Mouse (Mus musculus): ENCODE measurements around the gene Med25.

Gene Med25

DNA sequence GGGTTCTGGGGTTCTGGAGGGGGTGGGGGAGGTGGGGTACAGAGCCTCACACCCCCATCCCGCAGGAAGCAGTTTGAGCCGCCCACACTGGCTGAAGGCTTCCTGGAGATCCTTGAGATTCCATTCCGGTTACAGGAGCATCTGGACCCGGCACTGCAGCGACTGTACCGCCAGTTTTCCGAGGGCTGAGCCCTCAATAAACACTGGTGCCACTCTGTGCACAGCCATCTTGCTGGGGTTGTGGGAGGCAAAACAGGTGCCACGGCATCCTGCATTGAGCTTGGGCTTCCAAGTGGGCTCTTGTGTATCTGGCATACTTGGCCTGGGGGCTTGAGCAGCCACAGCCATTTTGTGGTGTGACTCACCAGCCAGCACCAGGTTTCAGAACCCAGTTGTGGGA, 30.1 kb downstream of the Med25 start:
- no peak for DNase-seq

DNA sequence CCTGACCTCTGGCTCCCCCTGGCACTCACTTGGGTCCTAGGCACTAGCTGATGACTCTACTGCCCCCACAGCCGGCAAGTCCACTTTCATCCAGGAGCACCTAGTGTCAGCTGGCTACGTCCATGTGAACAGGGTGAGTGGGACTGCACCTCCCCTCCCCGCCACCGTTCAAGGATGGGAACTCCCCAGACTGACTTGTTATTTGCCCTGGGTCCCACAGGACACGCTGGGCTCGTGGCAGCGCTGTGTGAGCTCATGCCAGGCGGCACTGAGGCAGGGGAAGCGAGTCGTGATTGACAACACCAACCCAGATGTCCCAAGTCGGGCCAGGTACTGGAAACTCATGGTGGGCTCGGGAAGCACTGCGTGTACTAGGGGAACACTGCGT, 31.1 kb downstream of the Med25 start:
- DNase-seq = no peak

DNA sequence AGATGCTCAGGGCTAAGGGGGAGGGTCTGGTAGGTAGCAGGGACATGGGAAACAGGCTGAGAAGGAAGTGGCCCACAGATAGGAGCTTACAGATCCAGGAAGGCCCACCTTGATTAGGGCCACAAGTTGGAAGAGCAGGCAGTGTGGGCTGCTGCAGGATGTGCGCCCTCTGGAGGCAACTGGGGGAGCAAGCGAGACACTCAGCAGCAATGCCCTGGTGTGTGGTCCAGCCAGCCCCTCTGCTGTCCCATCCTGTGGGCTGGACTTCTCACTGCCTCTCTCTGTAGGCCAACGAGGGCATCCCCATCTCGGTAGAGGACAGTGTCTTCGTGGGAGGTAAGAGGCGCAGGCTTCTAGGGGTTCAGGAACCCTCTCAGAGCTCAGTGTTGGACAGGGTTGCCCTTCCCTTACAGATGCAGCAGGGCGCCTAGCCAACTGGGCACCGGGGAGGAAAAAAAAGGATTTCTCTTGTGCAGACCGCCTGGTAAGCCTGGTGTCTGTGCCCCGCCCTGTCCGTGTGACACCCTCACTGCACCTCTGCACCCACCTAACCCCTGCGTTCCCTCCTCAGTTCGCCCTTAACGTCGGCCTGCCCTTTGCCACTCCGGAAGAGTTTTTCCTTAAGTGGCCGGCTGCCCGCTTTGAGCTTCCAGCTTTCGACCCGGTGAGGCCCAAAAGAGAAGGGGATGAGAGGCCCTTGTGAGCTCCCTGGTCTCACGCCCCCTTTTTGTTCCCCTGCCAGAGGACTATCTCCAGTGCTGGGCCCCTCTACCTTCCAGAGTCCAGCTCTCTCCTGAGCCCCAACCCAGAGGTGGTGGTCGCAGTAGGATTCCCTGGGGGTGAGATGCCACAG, 31.7 kb downstream of the Med25 start:
- peak; percentile 73 for DNase-seq

DNA sequence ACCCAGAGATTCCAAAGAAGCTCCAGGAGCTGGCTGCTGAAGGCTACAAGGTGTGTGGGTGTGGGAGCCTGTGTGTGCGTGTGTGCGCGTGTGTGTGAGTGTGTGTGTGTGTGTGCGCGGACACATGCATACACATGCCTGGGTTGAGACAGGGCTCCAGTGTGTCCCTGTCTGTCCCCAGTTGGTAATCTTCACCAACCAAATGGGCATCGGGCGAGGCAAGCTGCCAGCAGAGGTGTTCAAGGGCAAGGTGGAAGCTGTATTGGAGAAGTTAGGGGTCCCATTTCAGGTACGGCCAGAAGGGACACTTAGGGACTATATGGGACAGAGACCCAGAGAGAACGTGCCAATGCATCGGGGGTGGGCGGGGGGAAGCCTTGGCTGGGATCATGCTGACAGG, 32.6 kb downstream of the Med25 start:
- DNase-seq = no peak

DNA sequence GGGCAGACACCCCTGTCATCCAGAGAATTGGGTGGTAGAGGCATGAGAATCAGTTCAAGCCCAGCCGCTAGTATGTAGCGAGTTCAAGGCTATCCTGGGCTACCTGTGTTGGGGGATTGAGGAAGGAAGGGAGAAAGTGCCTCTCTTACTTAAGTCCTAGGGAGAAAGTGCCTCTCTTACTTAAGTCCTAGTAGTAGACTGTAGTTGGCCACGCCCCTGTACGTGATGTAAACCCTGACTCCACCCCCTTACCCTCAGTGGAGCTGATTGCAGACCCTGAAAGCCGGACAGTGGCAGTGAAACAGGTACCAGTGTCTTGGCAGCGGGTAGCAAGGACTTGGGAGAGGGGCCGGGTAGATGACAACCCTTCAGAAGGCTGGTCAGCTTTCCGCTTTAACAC, 34.6 kb downstream of the Med25 start:
- peak; percentile 42 for DNase-seq

DNA sequence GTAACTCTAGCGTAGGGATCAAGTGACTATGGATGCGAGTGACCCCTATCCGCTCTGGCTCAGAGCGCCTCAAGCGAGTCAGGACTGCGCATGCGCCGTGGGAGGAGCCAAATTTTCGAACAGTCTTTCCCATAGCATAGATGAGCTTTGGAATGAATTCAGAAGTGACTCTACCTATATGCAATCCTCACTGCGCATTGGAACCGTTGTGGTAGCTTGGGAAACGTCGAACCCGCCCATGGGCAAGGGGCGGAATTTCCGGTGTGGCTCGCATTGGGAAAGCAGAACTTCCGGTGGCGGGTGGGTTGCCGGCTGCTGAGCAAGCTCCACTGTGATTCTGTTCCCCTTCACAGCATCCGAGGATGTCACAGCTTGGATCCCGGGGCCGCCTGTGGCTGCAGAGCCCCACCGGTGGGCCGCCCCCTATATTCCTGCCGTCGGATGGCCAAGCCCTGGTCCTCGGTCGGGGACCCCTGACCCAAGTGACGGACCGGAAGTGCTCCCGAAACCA, 35.4 kb downstream of the Med25 start, which contains the start of gene Pnkp:
Gene Pnkp (plus strand): TSS at position 98 of the 511 bp plus-strand sequence.
- peak; percentile 87 for DNase-seq

DNA sequence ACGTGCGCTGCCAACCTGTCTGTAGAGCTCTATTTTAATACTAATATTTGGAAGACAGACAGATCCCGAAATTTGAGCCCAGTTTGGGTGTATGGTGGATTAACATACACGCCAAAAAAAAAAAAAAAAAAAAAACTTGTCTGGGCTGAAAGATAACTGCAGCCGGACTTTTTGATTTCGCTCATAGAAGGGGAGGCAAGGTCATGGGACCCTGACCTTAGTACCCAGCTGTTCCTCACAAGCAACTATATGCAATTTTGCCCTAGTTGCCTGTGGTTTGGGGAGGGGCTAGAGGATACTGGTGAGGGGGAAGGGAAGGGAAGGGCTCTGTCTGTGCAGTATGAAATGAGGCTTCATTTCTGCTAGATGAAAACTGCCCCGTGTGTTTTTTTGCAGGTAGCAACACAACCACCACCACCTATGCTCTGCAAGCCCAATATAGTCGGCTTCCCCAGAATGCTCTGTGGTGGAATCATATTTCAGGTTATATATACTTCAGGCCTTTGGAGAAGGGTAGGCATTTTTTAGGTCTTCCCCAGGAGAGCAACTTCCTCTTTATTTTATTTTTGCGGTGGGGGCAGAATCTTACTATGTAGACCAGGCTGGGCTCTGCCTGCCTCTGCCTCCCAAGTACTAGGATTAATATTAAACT, 36.1 kb downstream of the Med25 start:
- DNase-seq = no peak

DNA sequence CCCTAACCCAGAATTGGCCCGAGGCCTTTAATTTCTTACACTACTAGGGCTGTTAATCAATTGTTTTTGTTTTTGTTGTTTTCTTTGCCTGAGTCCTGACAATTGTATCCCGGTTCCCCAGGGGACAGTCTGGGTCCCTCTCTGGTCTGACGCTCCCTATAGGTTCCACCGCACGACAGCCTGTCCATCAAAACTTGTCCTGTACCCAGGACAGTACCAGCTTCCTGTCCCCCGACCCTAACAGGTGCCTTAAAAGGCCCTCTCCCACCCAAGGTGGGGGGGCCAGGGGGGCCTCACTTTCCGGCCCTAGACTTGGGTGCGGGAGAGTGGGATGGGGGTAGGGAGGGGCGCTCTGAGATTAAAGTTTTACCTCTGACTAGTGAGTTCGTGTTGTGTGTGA, 37.5 kb downstream of the Med25 start:
- DNase-seq = no peak

DNA sequence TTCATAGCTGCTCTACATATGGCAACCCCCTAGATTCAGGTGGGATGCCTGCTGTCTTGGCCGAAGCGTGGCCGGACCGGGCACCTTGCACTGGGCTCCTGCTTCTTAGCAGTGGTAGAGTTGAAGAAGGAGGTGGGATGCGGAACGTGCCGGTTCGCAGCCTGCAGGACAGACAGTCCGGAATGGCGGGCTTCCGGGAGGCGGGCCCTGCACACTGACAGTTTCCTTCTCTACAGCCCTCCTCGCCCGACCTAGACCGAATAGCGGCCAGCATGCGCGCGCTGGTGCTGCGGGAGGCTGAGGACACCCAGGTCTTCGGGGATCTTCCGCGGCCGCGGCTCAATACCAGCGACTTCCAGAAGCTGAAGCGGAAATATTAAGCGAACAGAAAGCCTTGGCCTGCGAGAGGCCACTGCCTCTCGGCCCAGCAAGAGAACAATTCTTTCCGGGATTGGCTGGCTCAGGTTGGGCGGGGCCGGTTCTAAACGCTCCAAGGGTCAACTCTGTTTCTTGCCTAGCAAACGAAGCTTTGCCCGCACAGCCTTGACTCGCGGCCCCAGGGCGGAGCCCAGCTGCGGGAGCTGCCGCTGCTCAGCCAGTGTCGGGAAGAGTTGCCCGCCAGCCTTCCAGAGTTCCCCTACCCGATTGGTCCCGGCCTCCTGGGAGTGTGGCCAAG, 38.0 kb downstream of the Med25 start:
- peak; percentile 95 for DNase-seq

DNA sequence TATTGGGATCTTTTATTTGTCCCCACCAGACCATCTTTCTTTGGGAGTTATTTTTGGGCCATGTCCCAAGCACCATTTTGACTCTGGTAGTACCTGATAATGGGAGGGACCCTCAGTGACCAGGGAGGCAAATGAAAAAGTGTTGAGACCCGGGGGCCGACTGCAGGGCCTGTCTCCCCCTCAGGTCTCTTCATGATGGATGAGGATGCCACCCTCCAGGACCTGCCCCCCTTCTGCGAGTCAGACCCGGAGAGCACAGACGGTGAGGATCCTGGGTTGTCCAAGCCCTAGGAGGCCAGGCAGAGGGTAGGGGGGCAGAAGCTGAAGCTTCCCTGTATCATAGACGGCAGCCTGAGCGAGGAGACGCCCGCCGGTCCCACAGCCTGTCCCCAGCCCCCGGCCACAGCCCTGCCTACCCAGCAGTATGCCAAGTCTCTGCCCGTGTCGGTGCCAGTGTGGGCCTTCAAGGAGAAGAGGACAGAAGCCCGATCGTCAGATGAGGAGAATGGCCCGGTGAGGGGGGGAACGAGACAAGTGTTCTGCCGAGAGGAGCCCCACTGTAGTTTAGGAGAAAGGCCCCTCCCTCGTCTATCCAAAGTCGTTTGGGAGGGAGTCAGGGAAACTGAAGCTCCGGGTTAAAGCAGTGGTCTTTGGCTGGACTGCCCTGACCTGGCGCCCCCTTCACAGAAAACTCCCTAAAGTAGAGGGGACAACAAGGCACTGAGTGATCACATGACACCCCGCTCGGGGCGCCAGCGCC, 38.7 kb downstream of the Med25 start:
- DNase-seq = no peak

DNA sequence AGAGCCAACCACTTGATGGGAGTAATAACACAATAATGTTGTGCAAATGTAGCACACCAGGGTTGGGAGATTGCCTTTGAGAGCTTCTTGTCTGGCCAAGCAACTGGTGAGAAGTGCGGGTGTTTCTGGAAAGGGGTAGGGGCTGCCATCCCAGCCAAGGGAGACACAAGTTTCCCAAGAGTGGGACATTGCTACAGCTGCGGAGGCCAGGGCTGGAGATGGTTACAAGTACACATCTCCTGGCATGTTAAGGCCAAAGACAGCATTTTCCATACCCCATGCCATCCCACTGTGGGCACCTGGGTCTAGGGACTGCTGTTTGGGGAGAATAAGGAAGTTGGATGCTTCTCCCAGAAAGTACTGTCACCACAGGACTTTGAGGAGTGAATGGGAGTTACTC, 39.4 kb downstream of the Med25 start:
- DNase-seq = no peak

DNA sequence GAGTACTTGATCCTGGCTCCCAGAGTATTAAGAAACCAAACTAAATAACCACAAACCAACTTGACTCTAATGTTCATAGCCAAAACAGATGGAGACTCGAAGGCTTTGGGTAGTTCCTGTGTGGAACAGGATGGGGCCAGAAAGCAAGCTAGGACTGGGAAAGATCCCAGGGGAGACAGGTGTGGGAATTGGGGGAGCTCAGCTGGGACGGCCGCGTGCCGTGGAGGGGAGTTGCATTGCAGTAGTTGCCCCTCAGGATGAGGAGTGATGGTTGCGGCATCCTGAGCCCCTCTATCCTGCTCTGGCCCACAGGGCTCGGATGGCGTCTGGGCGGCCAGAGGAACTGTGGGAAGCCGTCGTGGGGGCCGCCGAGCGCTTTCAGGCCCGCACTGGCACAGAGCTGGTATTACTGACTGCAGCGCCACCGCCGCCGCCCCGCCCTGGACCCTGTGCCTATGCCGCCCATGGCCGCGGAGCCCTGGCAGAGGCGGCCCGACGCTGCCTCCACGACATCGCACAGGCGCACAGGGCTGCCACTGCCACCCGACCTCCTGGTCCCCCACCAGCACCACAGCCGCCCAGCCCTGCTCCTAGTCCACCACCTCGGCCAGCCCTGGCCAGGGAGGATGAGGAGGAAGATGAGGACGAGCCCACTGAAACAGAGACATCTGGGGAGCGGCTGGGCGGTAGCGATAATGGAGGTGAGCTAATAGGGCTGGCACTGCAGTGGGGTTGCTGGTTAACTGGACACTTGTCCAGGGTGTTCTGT, 40.1 kb downstream of the Med25 start:
- DNase-seq = no peak

DNA sequence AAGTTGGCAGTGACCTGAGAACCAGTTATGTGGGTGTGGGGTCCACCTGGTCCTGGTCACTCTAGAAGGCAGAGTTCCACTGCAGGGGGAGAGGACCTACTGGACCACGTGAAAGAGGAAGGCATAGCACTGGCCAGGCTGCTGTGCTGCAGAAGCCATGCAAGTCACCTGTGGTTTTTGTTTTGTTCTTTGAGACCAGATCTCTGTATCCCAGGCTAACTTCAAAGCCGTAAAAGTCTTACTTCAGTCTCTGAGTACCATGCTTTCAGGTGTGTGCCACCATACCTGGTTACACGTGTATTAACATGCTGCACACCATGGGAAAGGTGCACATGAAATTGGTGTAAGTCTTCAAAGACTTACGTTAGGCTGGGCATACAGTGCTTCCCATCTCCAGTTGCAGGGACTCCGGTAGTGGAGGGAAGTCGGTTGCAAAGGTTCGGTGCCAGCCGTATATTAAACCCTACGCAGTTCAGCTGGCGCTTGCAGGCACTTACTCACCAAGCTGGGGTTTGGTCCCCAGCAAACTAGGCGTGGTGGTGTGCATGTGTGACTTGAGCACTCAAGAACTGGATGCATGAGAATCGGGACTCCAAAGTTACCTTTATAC, 40.8 kb downstream of the Med25 start:
- DNase-seq = no peak

DNA sequence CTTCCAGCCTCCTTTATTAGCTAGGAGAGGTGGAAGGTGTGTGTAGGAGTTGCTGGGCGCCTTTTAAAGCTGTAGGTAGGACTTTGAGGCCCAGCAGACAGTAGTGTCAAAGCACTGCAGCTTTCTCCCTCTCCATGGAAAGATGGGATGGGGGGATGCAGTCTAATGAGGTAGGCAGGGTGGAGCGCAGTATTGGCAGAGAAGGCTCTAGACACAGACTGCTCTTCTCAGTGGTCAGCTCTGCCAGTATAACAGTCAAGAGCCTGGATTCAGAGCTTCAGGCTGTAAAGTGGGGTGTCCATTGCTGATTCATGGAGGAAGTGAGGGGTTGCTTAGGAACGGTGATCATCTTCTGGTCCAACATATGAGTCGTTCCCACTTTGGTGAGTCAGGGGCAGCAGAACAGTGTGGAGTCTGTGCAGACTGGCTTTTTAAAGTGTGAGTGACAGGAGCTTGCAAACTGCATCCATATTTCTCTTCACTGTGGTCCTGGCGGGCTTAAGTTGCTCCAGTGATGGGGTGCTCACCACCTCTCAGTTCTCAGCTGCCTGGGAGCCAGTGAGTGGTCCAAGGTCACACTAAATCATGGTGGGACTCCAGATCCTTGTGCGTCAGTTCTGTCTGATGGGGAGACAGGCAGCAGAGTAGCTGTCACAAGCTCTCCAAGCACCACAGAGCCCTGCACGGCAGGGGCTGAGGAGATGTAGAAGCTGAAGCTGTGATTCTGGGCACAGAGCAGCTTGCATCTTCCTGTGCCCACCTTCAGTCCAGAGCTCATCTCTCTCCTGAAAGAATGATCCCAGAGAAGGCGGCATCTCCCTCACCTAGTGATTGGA, 41.5 kb downstream of the Med25 start:
- no peak for DNase-seq

DNA sequence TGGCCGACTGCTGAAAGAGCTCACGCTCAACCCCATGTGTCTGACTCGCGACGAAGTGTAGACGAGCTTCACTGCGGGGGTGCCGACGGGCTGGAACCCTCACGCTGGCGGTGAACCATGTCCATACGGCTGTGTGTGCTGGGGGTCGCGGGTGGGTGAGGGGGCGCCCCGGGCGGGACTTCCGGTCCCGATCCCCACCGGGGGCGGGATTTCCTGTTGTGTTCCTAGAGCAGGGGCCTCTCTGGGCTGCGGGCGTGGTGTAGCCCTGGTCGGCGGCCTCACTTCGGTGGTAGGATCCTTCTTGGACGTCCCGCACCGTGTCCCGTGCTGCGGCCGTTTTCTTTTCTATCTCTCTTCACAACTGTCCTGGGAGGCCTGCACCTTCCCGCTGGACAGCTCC, 42.4 kb downstream of the Med25 start:
- peak; percentile 80 for DNase-seq

DNA sequence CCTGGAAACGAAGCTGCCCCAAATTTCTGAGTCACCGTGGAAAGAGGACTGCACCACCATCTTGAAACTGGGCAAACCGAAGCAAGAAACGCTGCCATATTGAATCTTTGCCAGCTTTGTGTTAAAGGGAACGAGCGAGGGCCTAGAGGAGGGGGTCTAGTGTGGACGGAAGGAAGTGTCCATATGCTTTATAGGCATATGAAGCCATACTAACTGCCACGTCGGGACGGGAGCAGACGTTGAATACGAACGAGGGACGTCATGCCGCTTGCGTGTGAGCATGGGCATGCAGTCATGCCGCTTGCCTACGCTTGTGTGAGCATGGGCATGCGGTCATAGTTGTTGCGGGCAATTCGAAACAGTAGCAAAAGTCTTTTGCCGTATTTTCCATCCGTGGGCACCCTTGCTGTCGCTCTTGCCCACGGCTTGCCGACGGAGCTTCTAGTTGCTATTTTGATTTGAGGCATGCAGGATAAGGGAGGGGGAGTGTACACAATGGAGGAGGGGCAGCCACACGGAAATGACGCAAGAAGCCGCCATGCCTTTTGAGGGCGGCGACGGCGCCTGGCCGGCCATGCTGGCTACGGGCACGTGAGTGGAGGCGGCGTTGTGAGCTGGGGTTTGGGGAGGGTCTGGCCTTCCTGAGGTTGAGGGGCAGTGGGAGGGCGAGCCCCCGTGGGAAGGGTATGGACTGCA, 42.9 kb downstream of the Med25 start:
- DNase-seq = peak; percentile 91

DNA sequence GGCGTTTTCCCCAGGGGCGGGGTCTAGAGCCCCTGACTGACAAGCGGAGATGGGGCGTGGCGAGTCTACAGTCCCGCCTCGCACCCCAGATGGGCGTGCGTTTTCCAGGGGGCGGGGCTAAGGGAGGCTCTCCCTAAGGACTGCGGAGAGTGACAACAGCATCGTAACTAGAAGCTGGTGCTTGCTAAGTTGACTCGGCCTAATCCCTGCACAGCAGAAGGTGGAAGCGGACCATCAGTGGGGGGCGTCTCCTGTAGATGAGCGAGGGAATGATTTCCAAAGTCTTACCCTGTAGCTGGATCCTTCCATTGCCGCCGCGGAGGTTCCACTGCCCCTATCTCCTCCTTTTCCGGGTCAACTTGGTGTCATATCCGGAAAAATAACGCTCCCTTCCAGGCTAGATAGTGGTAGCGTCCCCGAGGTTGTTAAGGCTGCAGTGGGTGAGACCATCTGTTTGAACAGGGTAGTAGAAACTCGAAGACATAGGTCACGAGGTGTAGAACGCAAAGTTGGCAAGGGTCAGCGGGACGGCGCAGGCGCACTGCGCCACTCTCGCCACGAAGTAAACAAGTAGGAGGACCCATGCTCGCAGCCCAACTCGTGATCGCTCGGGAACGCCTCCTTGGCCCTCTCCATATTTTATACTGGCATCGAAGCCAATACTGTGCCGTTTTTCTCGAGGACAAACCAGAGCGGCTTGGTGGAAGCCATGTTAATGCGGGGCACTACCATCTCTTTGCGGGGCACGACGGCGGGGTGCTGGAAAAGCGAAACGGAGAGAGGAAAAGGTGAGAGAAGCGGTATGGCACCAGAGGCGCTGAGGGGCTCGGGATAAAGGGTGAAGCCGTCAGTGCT, 43.7 kb downstream of the Med25 start, which contains the start of the genes Akt1s1 and Tbc1d17:
Gene Akt1s1 (plus strand): TSS at position 431 of the 855 bp plus-strand sequence.
Gene Tbc1d17 (minus strand): TSS at position 519 of the 855 bp plus-strand sequence.
- DNase-seq = peak; percentile 99

DNA sequence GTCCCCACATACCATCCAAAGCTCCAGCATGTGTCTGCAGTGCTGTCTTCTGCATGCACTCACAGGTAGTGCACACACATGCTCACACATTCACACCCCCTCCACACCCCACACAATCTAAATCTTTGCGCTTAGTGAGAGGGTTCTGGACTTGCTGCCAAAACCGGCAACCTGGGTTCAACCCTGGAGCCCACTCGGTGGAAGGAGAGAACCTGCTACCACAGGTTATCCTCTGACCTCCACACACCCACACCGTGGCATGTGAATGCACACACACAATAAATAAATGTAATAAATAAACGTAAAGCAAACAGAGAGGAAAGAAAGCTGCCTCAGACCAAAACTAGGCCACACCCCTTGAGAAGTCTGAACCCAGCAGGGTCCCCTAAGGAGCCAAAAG, 44.7 kb downstream of the Med25 start:
- DNase-seq = no peak

DNA sequence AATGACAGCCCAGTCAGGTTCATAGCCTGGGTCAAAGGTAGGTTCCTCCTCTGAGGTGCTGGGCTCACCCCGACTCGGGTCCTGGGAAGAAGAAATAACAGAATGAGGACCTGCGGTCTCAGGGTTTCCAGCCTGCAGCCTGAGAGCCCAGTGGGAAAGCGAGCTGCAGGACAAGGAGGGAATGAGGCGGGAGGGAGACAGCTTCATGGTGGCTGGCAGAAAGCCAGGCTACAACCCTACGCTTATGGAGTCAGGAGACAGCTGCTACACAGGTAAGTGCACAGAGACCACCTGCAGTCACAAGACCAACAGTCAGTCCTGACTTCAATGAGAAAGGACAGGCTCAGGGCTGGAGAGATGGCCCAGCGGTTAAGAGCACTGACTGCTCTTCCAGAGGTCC, 45.7 kb downstream of the Med25 start:
- DNase-seq = no peak

Data from kidney, adult 18-20 months (tissue).